Mouse (Mus musculus) spleen, adult 2 months (tissue): ENCODE data around the gene Atoh7. TPM values are rescaled to one million over a fixed set of nuclear protein-coding genes. Genes with fewer than 3 reads are reported as not detected.

Source experiments
- DNase-seq, 2 experiments: peaks; one replicate each; pipeline versions ENCODE4 v3.0.0 to v3.0.0-alpha.2; 2012 to 2021; ENCODE audit warnings: low spot score in 2 of 2, low read depth in 1 of 2
- H3K27ac ChIP-seq: fragments of 200-500 bp; 2 replicates; pipeline ENCODE4 v1.5.1; 2012; ENCODE audit warnings: low read length, inconsistent platforms; ENCODE audit not compliant: insufficient read depth
- H3K27me3 ChIP-seq: fragments of 200-500 bp; 2 replicates; pipeline ENCODE4 v1.6.1; 2012; ENCODE audit warnings: mild to moderate bottlenecking, moderate library complexity, low read length, inconsistent platforms; ENCODE audit not compliant: control insufficient read depth, insufficient read depth
- H3K36me3 ChIP-seq: fragments of 200-500 bp; 2 replicates; pipeline ENCODE4 v1.6.1; 2012; ENCODE audit warnings: mild to moderate bottlenecking, low read length, inconsistent platforms; ENCODE audit not compliant: control insufficient read depth, insufficient read depth
- H3K4me1 ChIP-seq: fragments of 200-500 bp; 2 replicates; pipeline ENCODE4 v1.6.1; 2011; ENCODE audit warnings: inconsistent platforms; ENCODE audit not compliant: control insufficient read depth, insufficient read depth, insufficient read length
- H3K4me3 ChIP-seq: fragments of 200-500 bp; 2 replicates; pipeline ENCODE4 v1.5.1; 2011; ENCODE audit warnings: mild to moderate bottlenecking, inconsistent platforms; ENCODE audit not compliant: insufficient read depth, insufficient read length; ENCODE audit errors: extremely low read depth
- CTCF ChIP-seq: fragments of 200-500 bp; IDR thresholded peaks from 2 replicates; pipeline ENCODE4 v1.5.1; 2011; ENCODE audit warnings: mild to moderate bottlenecking, inconsistent platforms; ENCODE audit not compliant: insufficient read depth, insufficient read length, insufficient replicate concordance; ENCODE audit errors: extremely low read depth
- POLR2A ChIP-seq: fragments of 200-500 bp; IDR thresholded peaks from 2 replicates; pipeline ENCODE4 v1.6.1; 2011; ENCODE audit warnings: low read depth, low read length, inconsistent platforms
- WGBS: fragments of 180-500 bp; shearing (Covaris S2); methylation state at CpG from one replicate; pipeline ENCODE4 v1.1.7; 2018; 5-methylcytosine and 5-hydroxymethylcytosine counted together
- polyA plus RNA-seq: library from polyadenylated mRNA; depleted of rRNA; stranded (reverse); fragments of >200 nt; gene quantifications from 2 replicates; pipeline ENCODE4 v1.2.3, GENCODE M21; 2012

Gene Atoh7
- polyA plus RNA-seq, 1 experiment, result not detected

GRCm38 (mm10) chr10:63126116-63126515 lies 26.7 kb downstream of the Atoh7 start:
- 80% methylated on average over 4 of the region's 4 CpGs for WGBS
- no peak overlapping the region for H3K27ac ChIP-seq
- no peak overlapping the region for H3K4me3 ChIP-seq
- no peak for DNase-seq
- no peaks in the 10 kb centered on the region for H3K27me3 ChIP-seq
- no peaks in the 10 kb centered on the region for H3K4me1 ChIP-seq
- H3K36me3 ChIP-seq, result no peaks in the 10 kb centered on the region
- no peak for TF ChIP-seq CTCF
- TF ChIP-seq POLR2A, result no peak

GRCm38 (mm10) chr10:63127156-63127555 lies 27.7 kb downstream of the Atoh7 start:
- Histone ChIP-seq H3K27me3 (no peaks in the 10 kb centered on the region), H3K27ac (no peak overlapping the region), H3K4me3 (no peak overlapping the region), H3K4me1 (no peaks in the 10 kb centered on the region), H3K36me3 (no peaks in the 10 kb centered on the region)
- 91% methylated on average over 6 of the region's 6 CpGs for WGBS
- TF ChIP-seq POLR2A, result no peak
- TF ChIP-seq CTCF, result no peak
- no peak for DNase-seq

DNA sequence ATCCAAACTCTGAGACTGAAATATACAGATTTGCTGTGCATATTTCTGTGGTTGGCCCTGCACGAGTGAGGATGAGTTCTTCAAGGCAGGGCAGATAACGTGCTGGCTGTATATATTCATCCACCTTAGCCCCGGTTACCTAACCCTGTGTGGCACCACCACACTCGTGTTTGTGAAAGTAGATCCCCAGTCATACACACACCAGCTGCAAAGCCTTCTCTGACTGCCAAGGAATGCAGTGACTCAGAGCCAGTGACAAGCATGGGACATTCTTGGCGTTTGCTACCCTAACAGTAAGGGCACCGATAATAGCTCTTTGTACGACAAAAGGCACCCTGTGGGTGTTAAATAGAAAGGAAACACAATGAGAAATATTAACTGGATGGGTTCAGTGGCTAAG lies 28.8 kb downstream of the Atoh7 start:
- Histone ChIP-seq H3K36me3 (no peaks in the 10 kb centered on the region), H3K27me3 (no peaks in the 10 kb centered on the region), H3K4me1 (no peaks in the 10 kb centered on the region), H3K4me3 (no peak overlapping the region), H3K27ac (no peak overlapping the region)
- WGBS, result 81% methylated on average over 7 of the region's 7 CpGs
- no peak for DNase-seq
- TF ChIP-seq POLR2A (no peak), CTCF (no peak)

DNA sequence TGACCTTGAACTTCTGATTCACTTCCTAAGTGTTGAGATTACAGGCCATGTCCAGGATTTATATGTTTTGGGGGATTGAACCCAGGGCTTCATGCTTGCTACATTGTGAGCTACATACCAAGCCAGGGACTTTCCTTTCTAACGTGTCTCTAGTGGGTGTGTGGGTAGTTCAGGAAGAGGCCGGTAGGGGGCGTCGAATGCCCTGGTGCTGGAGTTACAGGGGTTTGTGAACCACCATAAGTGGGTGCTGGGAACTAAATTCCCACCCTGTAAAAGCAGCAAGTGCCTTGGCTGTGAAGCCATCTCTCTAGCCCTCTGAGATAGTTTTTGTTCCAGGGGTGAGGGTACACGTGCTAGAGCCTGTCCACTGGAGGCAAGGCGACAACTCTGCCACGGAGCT lies 31.0 kb downstream of the Atoh7 start:
- Histone ChIP-seq H3K4me3 (no peak overlapping the region), H3K27ac (no peak overlapping the region), H3K36me3 (no peaks in the 10 kb centered on the region), H3K27me3 (no peaks in the 10 kb centered on the region), H3K4me1 (no peaks in the 10 kb centered on the region)
- no peak for DNase-seq
- WGBS, result 87% methylated on average over 7 of the region's 7 CpGs
- TF ChIP-seq CTCF (no peak), POLR2A (no peak)

DNA sequence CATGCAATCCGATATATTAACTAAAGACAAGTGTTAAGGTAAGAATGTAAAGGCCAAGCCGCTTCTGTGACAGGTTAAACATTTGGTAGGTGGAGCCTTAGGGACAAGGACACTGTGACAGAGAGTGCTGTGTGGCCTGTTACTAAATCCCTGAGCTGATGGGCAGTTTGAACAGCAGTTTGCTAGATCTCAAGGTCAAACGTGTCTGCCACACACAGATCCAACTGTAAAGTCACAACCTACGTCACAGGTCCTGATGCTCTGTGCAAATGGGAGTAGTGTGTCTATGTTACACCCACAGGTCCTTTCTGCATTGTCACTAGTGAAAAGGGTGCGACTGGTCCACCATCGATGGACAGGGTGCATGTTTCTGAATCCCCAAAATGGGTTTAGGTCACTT lies 32.9 kb downstream of the Atoh7 start:
- WGBS, result 92% methylated on average over 6 of the region's 6 CpGs
- no peaks in the 10 kb centered on the region for H3K27me3 ChIP-seq
- no peak overlapping the region for H3K27ac ChIP-seq
- TF ChIP-seq POLR2A, result no peak
- TF ChIP-seq CTCF, result no peak
- DNase-seq, result no peak
- no peaks in the 10 kb centered on the region for H3K36me3 ChIP-seq
- no peak overlapping the region for H3K4me3 ChIP-seq
- no peaks in the 10 kb centered on the region for H3K4me1 ChIP-seq

DNA sequence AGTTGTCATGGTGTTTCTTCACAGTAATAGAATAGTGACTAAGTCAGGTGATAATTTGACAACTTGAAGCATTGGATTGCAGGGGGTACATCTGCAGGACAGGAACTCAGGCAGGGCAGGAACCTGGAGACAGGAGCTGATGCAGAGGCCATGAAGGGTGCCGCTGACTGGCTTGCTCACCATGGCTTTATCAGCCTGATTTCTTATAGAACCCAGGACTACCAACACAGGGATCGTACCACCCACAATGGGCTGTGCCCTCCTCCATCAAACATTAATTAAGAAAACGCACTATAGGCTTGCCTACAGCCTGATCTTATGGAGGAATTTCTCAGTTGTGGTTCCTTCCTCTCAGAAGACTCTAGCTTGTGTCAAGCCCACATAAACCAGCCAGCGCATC lies 33.9 kb downstream of the Atoh7 start:
- H3K36me3 ChIP-seq, result no peaks in the 10 kb centered on the region
- H3K27ac ChIP-seq, result no peak overlapping the region
- no peak for DNase-seq
- H3K4me3 ChIP-seq, result no peak overlapping the region
- no peaks in the 10 kb centered on the region for H3K27me3 ChIP-seq
- no peak for TF ChIP-seq CTCF
- TF ChIP-seq POLR2A, result no peak
- H3K4me1 ChIP-seq, result no peaks in the 10 kb centered on the region
- WGBS, result 86% methylated on average over 4 of the region's 4 CpGs

GRCm38 (mm10) chr10:63135680-63136079 lies 36.2 kb downstream of the Atoh7 start:
- Histone ChIP-seq H3K4me3 (no peak overlapping the region), H3K27ac (no peak overlapping the region), H3K4me1 (no peaks in the 10 kb centered on the region), H3K36me3 (no peaks in the 10 kb centered on the region), H3K27me3 (no peaks in the 10 kb centered on the region)
- DNase-seq, result no peak
- TF ChIP-seq CTCF, result no peak
- TF ChIP-seq POLR2A, result no peak
- 80% methylated on average over 12 of the region's 12 CpGs for WGBS

- H3K4me3 ChIP-seq, result no peak overlapping the region
- no peaks in the 10 kb centered on the region for H3K27me3 ChIP-seq
- 73% methylated on average over 6 of the region's 6 CpGs for WGBS
- TF ChIP-seq POLR2A (no peak), CTCF (no peak)
- DNase-seq, result no peak
- no peaks in the 10 kb centered on the region for H3K36me3 ChIP-seq
- no peaks in the 10 kb centered on the region for H3K4me1 ChIP-seq
- no peak overlapping the region for H3K27ac ChIP-seq
These were observed 37.0 kb downstream of the Atoh7 start for GRCm38 (mm10) chr10:63136436-63136835.
